Mouse (Mus musculus) CD4-positive naive resting alpha-beta T cell, adult 57 days (primary cell): ENCODE measurements around the gene Tmem80. TPM values are rescaled to one million over a fixed set of nuclear protein-coding genes. Genes with fewer than 3 reads are reported as not detected.

Experiments used
- total RNA-seq: library from RNA; stranded (reverse); gene quantifications from one replicate; pipeline ENCODE4 v1.2.4, GENCODE M21; 2023

The Tmem80 gene
- total RNA-seq = 24.8 TPM

DNA sequence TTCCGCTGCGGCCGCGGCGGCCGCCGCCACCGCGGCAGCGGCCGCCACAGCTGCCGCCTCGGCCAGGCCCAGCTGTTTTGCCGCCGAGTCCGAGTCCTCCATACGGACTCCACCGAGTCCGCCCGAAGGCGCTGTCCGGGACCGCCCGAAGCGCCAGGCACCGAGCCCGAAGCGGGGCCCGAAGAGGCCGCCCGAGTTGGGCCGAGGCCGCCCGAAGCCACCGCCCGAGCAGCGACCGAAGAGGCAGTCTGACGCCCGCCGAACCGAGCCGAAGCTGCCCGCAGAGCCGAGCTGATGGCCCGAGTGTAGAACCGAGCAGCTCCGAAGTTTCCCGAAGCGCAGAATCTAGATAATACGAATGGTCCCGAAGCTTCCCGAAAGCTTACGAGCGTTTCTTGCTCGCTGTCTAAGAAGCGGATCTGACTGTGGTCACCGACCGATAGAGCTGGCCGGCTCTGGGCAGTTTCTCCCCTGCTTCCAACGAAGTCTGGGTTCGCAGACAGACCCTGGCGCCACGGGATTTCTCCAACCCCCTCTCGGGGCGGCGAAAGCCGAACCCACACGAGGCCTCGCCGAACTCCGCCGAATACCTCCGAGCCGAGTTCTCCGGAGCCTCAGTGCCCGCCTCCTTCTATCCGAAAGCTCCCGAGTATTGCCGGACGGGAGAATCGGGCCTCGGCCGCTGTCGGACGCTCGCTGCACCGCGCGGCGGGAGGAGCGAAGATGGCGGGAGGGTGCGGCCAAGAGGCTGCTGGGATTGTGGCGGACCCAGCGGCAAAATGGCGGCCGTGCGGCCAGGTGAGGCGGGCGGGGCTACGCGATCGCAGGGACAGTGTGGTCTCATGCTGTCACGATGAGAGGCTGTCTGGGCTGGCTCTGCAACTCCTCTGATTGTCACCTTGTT is at the start of gene Tmem80, which contains the start of gene Deaf1:
Gene Tmem80 (plus strand): TSS at position 271 of the 904 bp plus-strand sequence.
Gene Deaf1 (minus strand): TSS at position 222 of the 904 bp plus-strand sequence.

DNA sequence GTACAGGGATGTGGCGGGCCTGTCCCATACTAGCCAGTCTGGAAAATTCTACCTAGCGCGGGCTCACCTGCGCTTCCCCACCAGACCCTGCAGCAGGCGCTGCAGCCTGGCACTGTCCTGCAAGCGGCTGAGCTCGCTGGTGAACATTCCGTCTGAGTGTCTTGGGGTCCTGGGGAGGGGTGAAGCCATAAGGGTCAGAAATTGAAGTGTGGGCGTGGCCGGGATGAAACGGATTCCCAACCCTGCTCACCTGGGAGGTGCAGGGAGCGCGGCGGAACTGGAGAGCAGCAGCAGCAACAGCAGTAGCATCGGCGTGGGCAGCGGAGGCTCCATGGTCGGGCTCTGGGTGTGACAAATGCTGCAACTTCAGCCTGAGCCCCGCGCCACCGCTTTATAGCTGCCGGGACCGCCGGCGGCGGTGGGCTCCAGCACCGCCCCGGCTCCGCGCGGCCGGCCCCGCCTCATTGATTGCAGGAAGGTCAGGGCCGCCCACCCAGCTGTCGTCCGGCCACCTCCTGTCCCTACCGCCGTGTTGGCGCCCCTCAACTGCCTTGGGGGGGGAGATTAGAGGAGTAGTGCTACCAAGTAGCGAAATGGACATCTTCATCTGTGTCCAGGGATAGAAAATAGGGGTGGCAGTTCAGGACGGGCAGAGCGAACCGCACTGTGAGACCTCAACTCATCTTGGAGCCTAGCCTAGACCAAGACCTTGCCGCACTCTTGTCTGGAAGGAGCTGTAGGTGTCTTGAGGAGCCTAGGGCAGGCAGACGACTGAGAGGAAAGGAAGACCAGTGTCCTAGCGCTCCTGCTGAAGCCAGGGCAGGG is 48.6 kb upstream of the Tmem80 start, which contains the start of gene Sct:
Gene Sct (minus strand): TSS at position 368 of the 825 bp plus-strand sequence.

GRCm38 (mm10) chr7:141291921-141292582 is 35.5 kb upstream of the Tmem80 start, which contains the start of gene Drd4:
TSS of gene Drd4 (plus strand) at chr7:141292006.

GRCm38 (mm10) chr7:141338576-141339131 is 11.1 kb downstream of the Tmem80 start, which contains the start of gene Eps8l2:
TSS of gene Eps8l2 (plus strand) at chr7:141338880.

Other genes starting within 250 kb of the Tmem80 start
- 39.7 TPM for gene Pkp3, start 249.5 kb upstream of the Tmem80 start, total RNA-seq
- gene Sigirr, start 227.2 kb upstream of the Tmem80 start, total RNA-seq = 76.9 TPM
- 0.30 TPM for gene Ano9, start 209.9 kb upstream of the Tmem80 start, total RNA-seq
- gene Ptdss2, start 205.4 kb upstream of the Tmem80 start, total RNA-seq = 12.8 TPM
- 43.4 TPM for gene Rnh1, start 154.9 kb upstream of the Tmem80 start, total RNA-seq
- 31.0 TPM for gene Hras, start 133.7 kb upstream of the Tmem80 start, total RNA-seq
- gene Lrrc56, start 133.6 kb upstream of the Tmem80 start, total RNA-seq = 4.7 TPM
- gene Lmntd2, start 113.7 kb upstream of the Tmem80 start, total RNA-seq = 3.3 TPM
- 10.2 TPM for gene Rassf7, start 111.9 kb upstream of the Tmem80 start, total RNA-seq
- 165 TPM for gene Phrf1, start 99.0 kb upstream of the Tmem80 start, total RNA-seq
- 47.4 TPM for gene Irf7, start 61.3 kb upstream of the Tmem80 start, total RNA-seq
- not detected for gene Cdhr5, start 51.0 kb upstream of the Tmem80 start, total RNA-seq
- not detected for gene Sct, start 48.6 kb upstream of the Tmem80 start, total RNA-seq
- gene Drd4, start 35.7 kb upstream of the Tmem80 start, total RNA-seq = not detected
- 68.8 TPM for gene Deaf1, start within 50 bp of the Tmem80 start, total RNA-seq
- 0.65 TPM for gene Eps8l2, start 11.1 kb downstream of the Tmem80 start, total RNA-seq
- gene Taldo1, start 64.5 kb downstream of the Tmem80 start, total RNA-seq = 98.5 TPM
- gene Gatd1, start 86.4 kb downstream of the Tmem80 start, total RNA-seq = 37.5 TPM
- not detected for gene Cend1, start 101.8 kb downstream of the Tmem80 start, total RNA-seq
- 49.9 TPM for gene Slc25a22, start 110.2 kb downstream of the Tmem80 start, total RNA-seq
- gene Pidd1, start 116.3 kb downstream of the Tmem80 start, total RNA-seq = 2.7 TPM
- 3,316 TPM for gene Rplp2, start 119.6 kb downstream of the Tmem80 start, total RNA-seq
- gene Pnpla2, start 127.5 kb downstream of the Tmem80 start, total RNA-seq = 61.0 TPM
- 1.7 TPM for gene Cracr2b, start 133.4 kb downstream of the Tmem80 start, total RNA-seq
- 8.9 TPM for gene Cd151, start 139.7 kb downstream of the Tmem80 start, total RNA-seq
- 19.9 TPM for gene Polr2l, start 147.4 kb downstream of the Tmem80 start, total RNA-seq
- gene Tspan4, start 147.5 kb downstream of the Tmem80 start, total RNA-seq = 2.1 TPM
- 20.9 TPM for gene Chid1, start 212.1 kb downstream of the Tmem80 start, total RNA-seq
- gene Ap2a2, start 234.4 kb downstream of the Tmem80 start, total RNA-seq = 65.0 TPM